Mouse (Mus musculus): ENCODE measurements around the gene Zg16. TPM values are rescaled to one million over a fixed set of nuclear protein-coding genes. Genes with fewer than 3 reads are reported as not detected.

Zg16 gene
- total and polyA plus RNA-seq, 2 experiments from 2014 or later, result not detected

- ATAC-seq (ENCODE audit: insufficient read depth, low read depth) (no peak), DNase-seq (ENCODE audit: low spot score) (no peak)
- WGBS, result 80% methylated on average over 2 of the region's 2 CpGs
- H3K27ac ChIP-seq (ENCODE audit: low read depth), result no peak overlapping the region
- H3K9me3 ChIP-seq (replicated peaks; ENCODE audit: control insufficient read depth, low read length), result no peaks in the 10 kb centered on the region
- no peaks in the 10 kb centered on the region for H3K27me3 ChIP-seq (ENCODE audit: control insufficient read depth, insufficient read depth, low read length)
- no peak for TF ChIP-seq CTCF (IDR thresholded peaks at IDR 0.05; ENCODE audit: low read depth)
- no peak for TF ChIP-seq EP300 (IDR thresholded peaks at IDR 0.05; ENCODE audit: low read depth)
- no peaks in the 10 kb centered on the region for H3K36me3 ChIP-seq (replicated peaks; ENCODE audit: control insufficient read depth, insufficient read depth, low read length)
- H3K4me3 ChIP-seq (ENCODE audit: low read depth, low read length), result no peak overlapping the region
- no peak overlapping the region for H3K9ac ChIP-seq (replicated peaks; ENCODE audit: low read depth, low read length)
- H3K4me1 ChIP-seq (ENCODE audit: control insufficient read depth, insufficient read depth), result peaks cover 16% of the 10 kb centered on the region; the same call in 1 of the 2 replicates
- no peak overlapping the region for H3K4me2 ChIP-seq (ENCODE audit: low read depth, low read length)
Measured at GRCm38 (mm10) chr7:127084794-127085193, 2.3 kb downstream of the Zg16 start.

- Histone ChIP-seq H3K27me3 (ENCODE audit: control insufficient read depth, insufficient read depth, low read length) (no peaks in the 10 kb centered on the region), H3K9me3 (replicated peaks; ENCODE audit: control insufficient read depth, low read length) (no peaks in the 10 kb centered on the region), H3K4me3 (ENCODE audit: low read depth, low read length) (no peak overlapping the region), H3K36me3 (replicated peaks; ENCODE audit: control insufficient read depth, insufficient read depth, low read length) (no peaks in the 10 kb centered on the region), H3K4me1 (ENCODE audit: control insufficient read depth, insufficient read depth) (peaks cover 7% of the 10 kb centered on the region; the same call in 1 of the 2 replicates), H3K4me2 (ENCODE audit: low read depth, low read length) (no peak overlapping the region), H3K27ac (ENCODE audit: low read depth) (no peak overlapping the region), H3K9ac (replicated peaks; ENCODE audit: low read depth, low read length) (no peak overlapping the region)
- TF ChIP-seq EP300 (IDR thresholded peaks at IDR 0.05; ENCODE audit: low read depth) (no peak), CTCF (IDR thresholded peaks at IDR 0.05; ENCODE audit: low read depth) (no peak)
- no peak for ATAC-seq (ENCODE audit: insufficient read depth, low read depth)
- WGBS, result 76% methylated on average over 4 of the region's 4 CpGs
- DNase-seq (ENCODE audit: low spot score), result no peak
Measured at GRCm38 (mm10) chr7:127083689-127084088, 3.4 kb downstream of the Zg16 start.

DNA sequence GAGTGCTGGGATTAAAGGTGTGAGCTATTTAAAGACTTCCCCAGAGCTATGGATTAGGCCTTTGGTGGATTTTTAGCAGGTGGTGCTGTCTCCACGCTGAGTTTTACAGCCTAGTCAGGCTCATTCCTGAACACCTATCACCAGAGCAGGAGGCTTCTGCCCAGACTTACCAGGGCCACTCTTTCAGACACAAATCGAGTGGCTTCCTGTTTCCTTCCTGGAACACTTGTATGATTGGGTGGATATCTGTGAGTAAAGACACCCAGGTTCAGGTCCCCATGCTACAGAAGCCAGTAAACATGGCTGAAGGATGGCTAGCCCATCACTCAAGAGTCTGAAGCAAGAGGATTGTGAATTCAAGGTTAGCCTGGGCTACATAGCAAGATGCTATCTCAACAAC is 4.1 kb downstream of the Zg16 start:
- ATAC-seq (ENCODE audit: insufficient read depth, low read depth), result no peak
- Histone ChIP-seq H3K27ac (ENCODE audit: low read depth) (no peak overlapping the region), H3K27me3 (ENCODE audit: control insufficient read depth, insufficient read depth, low read length) (no peaks in the 10 kb centered on the region), H3K36me3 (replicated peaks; ENCODE audit: control insufficient read depth, insufficient read depth, low read length) (no peaks in the 10 kb centered on the region), H3K4me1 (ENCODE audit: control insufficient read depth, insufficient read depth) (peaks cover 7% of the 10 kb centered on the region; the same call in 1 of the 2 replicates), H3K4me3 (ENCODE audit: low read depth, low read length) (no peak overlapping the region), H3K9me3 (replicated peaks; ENCODE audit: control insufficient read depth, low read length) (no peaks in the 10 kb centered on the region), H3K4me2 (ENCODE audit: low read depth, low read length) (no peak overlapping the region), H3K9ac (replicated peaks; ENCODE audit: low read depth, low read length) (no peak overlapping the region)
- DNase-seq (ENCODE audit: low spot score), result no peak
- WGBS, result 41% methylated on average over 2 of the region's 2 CpGs
- TF ChIP-seq EP300 (IDR thresholded peaks at IDR 0.05; ENCODE audit: low read depth), result no peak
- TF ChIP-seq CTCF (IDR thresholded peaks at IDR 0.05; ENCODE audit: low read depth), result no peak

DNA sequence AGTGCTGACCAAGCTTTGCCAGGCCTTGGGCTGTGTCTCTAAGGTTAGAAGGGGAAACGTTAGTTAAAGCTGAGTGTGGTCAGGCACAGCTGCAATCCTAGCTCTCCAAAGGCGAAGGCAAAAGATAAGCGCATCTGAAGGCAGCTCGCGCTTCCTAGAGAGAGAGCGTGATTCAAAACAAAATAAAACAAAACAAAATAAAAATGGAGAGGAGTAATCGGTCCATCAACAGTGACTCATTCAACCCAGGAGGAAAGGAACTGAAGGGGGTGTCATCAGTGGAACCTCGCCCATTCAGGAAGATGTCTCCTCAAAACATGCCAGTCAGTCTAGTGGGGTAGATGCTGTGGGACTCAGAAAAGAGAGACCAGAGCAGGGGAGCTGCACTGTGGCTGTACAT is 4.9 kb downstream of the Zg16 start:
- H3K9me3 ChIP-seq (replicated peaks; ENCODE audit: control insufficient read depth, low read length), result no peaks in the 10 kb centered on the region
- WGBS, result 50% methylated on average over 8 of the region's 8 CpGs
- H3K27ac ChIP-seq (ENCODE audit: low read depth), result no peak overlapping the region
- H3K9ac ChIP-seq (replicated peaks; ENCODE audit: low read depth, low read length), result no peak overlapping the region
- DNase-seq (ENCODE audit: low spot score) (no peak), ATAC-seq (ENCODE audit: insufficient read depth, low read depth) (no peak)
- H3K36me3 ChIP-seq (replicated peaks; ENCODE audit: control insufficient read depth, insufficient read depth, low read length), result no peaks in the 10 kb centered on the region
- H3K27me3 ChIP-seq (ENCODE audit: control insufficient read depth, insufficient read depth, low read length), result no peaks in the 10 kb centered on the region
- no peak overlapping the region for H3K4me2 ChIP-seq (ENCODE audit: low read depth, low read length)
- TF ChIP-seq CTCF (IDR thresholded peaks at IDR 0.05; ENCODE audit: low read depth) (no peak), EP300 (IDR thresholded peaks at IDR 0.05; ENCODE audit: low read depth) (no peak)
- no peak overlapping the region for H3K4me3 ChIP-seq (ENCODE audit: low read depth, low read length)
- H3K4me1 ChIP-seq (ENCODE audit: control insufficient read depth, insufficient read depth), result peaks cover 7% of the 10 kb centered on the region; the same call in 1 of the 2 replicates

- H3K4me3 ChIP-seq (ENCODE audit: low read depth, low read length), result no peak overlapping the region
- H3K9me3 ChIP-seq (replicated peaks; ENCODE audit: control insufficient read depth, low read length), result no peaks in the 10 kb centered on the region
- DNase-seq (ENCODE audit: low spot score) (no peak), ATAC-seq (ENCODE audit: insufficient read depth, low read depth) (no peak)
- H3K4me1 ChIP-seq (ENCODE audit: control insufficient read depth, insufficient read depth), result peaks cover 7% of the 10 kb centered on the region; the same call in 1 of the 2 replicates
- 38% methylated on average over 3 of the region's 3 CpGs for WGBS
- H3K27me3 ChIP-seq (ENCODE audit: control insufficient read depth, insufficient read depth, low read length), result no peaks in the 10 kb centered on the region
- no peak overlapping the region for H3K4me2 ChIP-seq (ENCODE audit: low read depth, low read length)
- no peaks in the 10 kb centered on the region for H3K36me3 ChIP-seq (replicated peaks; ENCODE audit: control insufficient read depth, insufficient read depth, low read length)
- H3K27ac ChIP-seq (ENCODE audit: low read depth), result no peak overlapping the region
- TF ChIP-seq EP300 (IDR thresholded peaks at IDR 0.05; ENCODE audit: low read depth) (no peak), CTCF (IDR thresholded peaks at IDR 0.05; ENCODE audit: low read depth) (no peak)
- H3K9ac ChIP-seq (replicated peaks; ENCODE audit: low read depth, low read length), result no peak overlapping the region
Measured at GRCm38 (mm10) chr7:127080045-127080444, 7.1 kb downstream of the Zg16 start.

- H3K27me3 ChIP-seq (ENCODE audit: control insufficient read depth, insufficient read depth, low read length), result no peaks in the 10 kb centered on the region
- H3K4me3 ChIP-seq (ENCODE audit: low read depth, low read length), result no peak overlapping the region
- H3K9ac ChIP-seq (replicated peaks; ENCODE audit: low read depth, low read length), result no peak overlapping the region
- WGBS, result 80% methylated on average over 3 of the region's 3 CpGs
- no peak overlapping the region for H3K27ac ChIP-seq (ENCODE audit: low read depth)
- no peaks in the 10 kb centered on the region for H3K9me3 ChIP-seq (replicated peaks; ENCODE audit: control insufficient read depth, low read length)
- ATAC-seq (ENCODE audit: insufficient read depth, low read depth) (no peak), DNase-seq (ENCODE audit: low spot score) (no peak)
- H3K4me2 ChIP-seq (ENCODE audit: low read depth, low read length), result no peak overlapping the region
- peaks cover 7% of the 10 kb centered on the region; the same call in 1 of the 2 replicates for H3K4me1 ChIP-seq (ENCODE audit: control insufficient read depth, insufficient read depth)
- H3K36me3 ChIP-seq (replicated peaks; ENCODE audit: control insufficient read depth, insufficient read depth, low read length), result no peaks in the 10 kb centered on the region
- TF ChIP-seq EP300 (IDR thresholded peaks at IDR 0.05; ENCODE audit: low read depth) (no peak), CTCF (IDR thresholded peaks at IDR 0.05; ENCODE audit: low read depth) (no peak)
Measured at GRCm38 (mm10) chr7:127077692-127078091, 9.4 kb downstream of the Zg16 start.

Measured in heart, postnatal 0 days (tissue).